Mouse (Mus musculus): ENCODE measurements around the gene Slc2a3. TPM values are rescaled to one million over a fixed set of nuclear protein-coding genes. Genes with fewer than 3 reads are reported as not detected.
"Not testable (repeated sequence)": the region's sequence is repeated elsewhere in the genome, so short reads cannot be mapped to it uniquely, and the experiment has no call there.

Slc2a3 gene
- total and polyA plus RNA-seq, 3 experiments: 97.6 to 431 (median 387) TPM

DNA sequence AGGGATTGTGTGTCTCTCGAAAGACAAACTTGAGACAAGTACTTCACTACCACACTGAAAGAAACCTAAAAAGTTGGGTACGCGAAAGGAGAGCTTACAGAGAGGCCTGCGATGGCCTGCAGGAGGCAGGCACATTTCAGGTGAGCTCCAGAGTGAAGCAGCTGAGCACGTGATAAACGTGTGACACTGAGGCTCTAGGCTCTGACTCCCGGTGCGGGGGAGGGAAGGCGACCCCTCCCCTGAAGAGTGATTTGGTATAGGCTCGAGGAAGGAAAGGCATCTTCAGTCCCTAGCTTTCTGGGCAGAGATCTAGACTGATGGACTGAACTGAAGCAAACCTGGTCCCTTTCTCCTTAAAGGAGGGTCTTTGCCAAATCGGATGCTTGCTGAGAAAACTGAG lies 58.1 kb downstream of the Slc2a3 start:
- no peak for TF ChIP-seq TAL1 (conservative IDR thresholded peaks at IDR 0.05; ENCODE audit: low read depth, low read length)
- TF ChIP-seq GATA2 (IDR thresholded peaks at IDR 0.05; ENCODE audit: borderline replicate concordance, low read depth, low read length): no peak
- TF ChIP-seq GATA1 (IDR thresholded peaks at IDR 0.05; ENCODE audit: borderline replicate concordance, low read length): no peak
- TF ChIP-seq POLR2AphosphoS5 (IDR thresholded peaks at IDR 0.05; ENCODE audit: insufficient replicate concordance, low read depth, low read length): no peak
- TF ChIP-seq CTCF (IDR thresholded peaks at IDR 0.05; ENCODE audit: low read depth, low read length): no peak
- peaks cover 29% of the 10 kb centered on the region for H3K27me3 ChIP-seq (ENCODE audit: insufficient read depth, low read length)
- H3K4me1 ChIP-seq (ENCODE audit: insufficient read depth, low read depth, low read length): peaks cover 16% of the 10 kb centered on the region
- H3K9me3 ChIP-seq (replicated peaks): no peaks in the 10 kb centered on the region
- peaks cover 5% of the 10 kb centered on the region for H3K36me3 ChIP-seq (replicated peaks)
- DNase-seq (ENCODE audit: low spot score): no peak
- no peak for ATAC-seq (ENCODE audit: extremely low read depth, insufficient number of reproducible peaks, low FRiP score, poor library complexity, severe bottlenecking)
- H3K4me3 ChIP-seq (ENCODE audit: low read depth, low read length): no peak overlapping the region

GRCm38 (mm10) chr6:122742228-122742899 lies 59.1 kb downstream of the Slc2a3 start:
- ATAC-seq (ENCODE audit: extremely low read depth, insufficient number of reproducible peaks, low FRiP score, poor library complexity, severe bottlenecking) (peak; percentile 9), DNase-seq (ENCODE audit: low spot score) (no peak)
- TF ChIP-seq CTCF (IDR thresholded peaks at IDR 0.05; ENCODE audit: low read depth, low read length) (no peak), GATA2 (IDR thresholded peaks at IDR 0.05; ENCODE audit: borderline replicate concordance, low read depth, low read length) (no peak), POLR2AphosphoS5 (IDR thresholded peaks at IDR 0.05; ENCODE audit: insufficient replicate concordance, low read depth, low read length) (no peak), GATA1 (IDR thresholded peaks at IDR 0.05; ENCODE audit: borderline replicate concordance, low read length) (no peak), TAL1 (conservative IDR thresholded peaks at IDR 0.05; ENCODE audit: low read depth, low read length) (no peak)
- H3K4me1 ChIP-seq (ENCODE audit: insufficient read depth, low read depth, low read length): peaks cover 16% of the 10 kb centered on the region
- peak overlapping the region; percentile 63 for H3K4me3 ChIP-seq (ENCODE audit: low read depth, low read length)
- peaks cover 29% of the 10 kb centered on the region for H3K27me3 ChIP-seq (ENCODE audit: insufficient read depth, low read length)
- H3K36me3 ChIP-seq (replicated peaks): peaks cover 8% of the 10 kb centered on the region
- H3K9me3 ChIP-seq (replicated peaks): no peaks in the 10 kb centered on the region

GRCm38 (mm10) chr6:122741460-122742227 lies 59.8 kb downstream of the Slc2a3 start:
- no peak for DNase-seq (ENCODE audit: low spot score)
- H3K27me3 ChIP-seq (ENCODE audit: insufficient read depth, low read length): peaks cover 29% of the 10 kb centered on the region
- H3K4me1 ChIP-seq (ENCODE audit: insufficient read depth, low read depth, low read length): peaks cover 16% of the 10 kb centered on the region
- no peaks in the 10 kb centered on the region for H3K9me3 ChIP-seq (replicated peaks)
- TF ChIP-seq TAL1 (conservative IDR thresholded peaks at IDR 0.05; ENCODE audit: low read depth, low read length) (no peak), GATA2 (IDR thresholded peaks at IDR 0.05; ENCODE audit: borderline replicate concordance, low read depth, low read length) (no peak), CTCF (IDR thresholded peaks at IDR 0.05; ENCODE audit: low read depth, low read length) (no peak), POLR2AphosphoS5 (IDR thresholded peaks at IDR 0.05; ENCODE audit: insufficient replicate concordance, low read depth, low read length) (no peak), GATA1 (IDR thresholded peaks at IDR 0.05; ENCODE audit: borderline replicate concordance, low read length) (no peak)
- H3K4me3 ChIP-seq (ENCODE audit: low read depth, low read length): peak overlapping the region; percentile 63
- H3K36me3 ChIP-seq (replicated peaks): peaks cover 14% of the 10 kb centered on the region
- ATAC-seq (ENCODE audit: extremely low read depth, insufficient number of reproducible peaks, low FRiP score, poor library complexity, severe bottlenecking): no peak

GRCm38 (mm10) chr6:122739952-122740351 lies 61.5 kb downstream of the Slc2a3 start:
- ATAC-seq (ENCODE audit: extremely low read depth, insufficient number of reproducible peaks, low FRiP score, poor library complexity, severe bottlenecking) (peak; percentile 24; the same call in 1 of the 2 replicates), DNase-seq (ENCODE audit: low spot score) (no peak)
- TF ChIP-seq CTCF (IDR thresholded peaks at IDR 0.05; ENCODE audit: low read depth, low read length): peak; percentile 50
- no peak for TF ChIP-seq TAL1 (conservative IDR thresholded peaks at IDR 0.05; ENCODE audit: low read depth, low read length)
- Histone ChIP-seq H3K36me3 (replicated peaks) (peaks cover 23% of the 10 kb centered on the region), H3K27me3 (ENCODE audit: insufficient read depth, low read length) (peaks cover 29% of the 10 kb centered on the region), H3K4me1 (ENCODE audit: insufficient read depth, low read depth, low read length) (peaks cover 16% of the 10 kb centered on the region), H3K9me3 (replicated peaks) (no peaks in the 10 kb centered on the region), H3K4me3 (ENCODE audit: low read depth, low read length) (no peak overlapping the region)

DNA sequence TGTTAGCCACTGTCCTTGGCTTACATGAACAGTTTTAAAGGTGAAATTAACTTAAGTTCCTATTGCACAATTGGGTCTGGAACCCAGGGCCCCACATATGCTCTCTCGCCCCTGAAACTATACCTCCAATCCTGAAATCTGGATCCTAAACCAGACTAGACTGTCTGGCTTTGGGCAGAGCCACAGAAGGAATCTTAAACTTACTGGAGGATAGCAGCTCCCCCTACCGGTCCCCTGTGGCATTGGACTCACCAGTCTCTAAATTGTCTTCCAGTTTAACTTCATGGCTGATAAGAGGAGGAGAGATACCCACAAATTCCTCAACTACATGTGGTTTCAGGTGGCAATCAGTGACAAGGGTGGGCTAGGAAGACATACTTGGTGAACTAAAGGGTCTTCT lies 81.5 kb downstream of the Slc2a3 start:
- no peak overlapping the region for H3K4me3 ChIP-seq (ENCODE audit: low read depth, low read length)
- no peaks in the 10 kb centered on the region for H3K9me3 ChIP-seq (replicated peaks)
- H3K36me3 ChIP-seq (replicated peaks): no peaks in the 10 kb centered on the region
- no peaks in the 10 kb centered on the region for H3K4me1 ChIP-seq (ENCODE audit: insufficient read depth, low read depth, low read length)
- no peaks in the 10 kb centered on the region for H3K27me3 ChIP-seq (ENCODE audit: insufficient read depth, low read length)
- ATAC-seq (ENCODE audit: extremely low read depth, insufficient number of reproducible peaks, low FRiP score, poor library complexity, severe bottlenecking) (peak; percentile 28; the same call in 1 of the 2 replicates), DNase-seq (ENCODE audit: low spot score) (peak; percentile 28)
- peak; percentile 74 for TF ChIP-seq CTCF (IDR thresholded peaks at IDR 0.05; ENCODE audit: low read depth, low read length)
- no peak for TF ChIP-seq GATA1 (IDR thresholded peaks at IDR 0.05; ENCODE audit: borderline replicate concordance, low read length)
- TF ChIP-seq POLR2AphosphoS5 (IDR thresholded peaks at IDR 0.05; ENCODE audit: insufficient replicate concordance, low read depth, low read length): no peak

GRCm38 (mm10) chr6:122718224-122718623 lies 83.2 kb downstream of the Slc2a3 start:
- DNase-seq (ENCODE audit: low spot score); H3K27me3 ChIP-seq (ENCODE audit: insufficient read depth, low read length); H3K9me3 ChIP-seq (replicated peaks); H3K4me3 ChIP-seq (ENCODE audit: low read depth, low read length); H3K36me3 ChIP-seq (replicated peaks); ATAC-seq (ENCODE audit: extremely low read depth, insufficient number of reproducible peaks, low FRiP score, poor library complexity, severe bottlenecking); H3K4me1 ChIP-seq (ENCODE audit: insufficient read depth, low read depth, low read length): not testable (repeated sequence)

Measured in G1E (cell line).